Mouse (Mus musculus) frontal cortex, postnatal 14 days (tissue): ENCODE measurements around the gene Als2cr12.
"Not testable (repeated sequence)": the region's sequence is repeated elsewhere in the genome, so short reads cannot be mapped to it uniquely, and the experiment has no call there.

ENCODE experiments used
- DNase-seq, 2 experiments: peaks; one replicate each; pipeline ENCODE4 v3.0.0; 2022; ENCODE audit warnings: low spot score in 2 of 2

Gene Als2cr12

DNA sequence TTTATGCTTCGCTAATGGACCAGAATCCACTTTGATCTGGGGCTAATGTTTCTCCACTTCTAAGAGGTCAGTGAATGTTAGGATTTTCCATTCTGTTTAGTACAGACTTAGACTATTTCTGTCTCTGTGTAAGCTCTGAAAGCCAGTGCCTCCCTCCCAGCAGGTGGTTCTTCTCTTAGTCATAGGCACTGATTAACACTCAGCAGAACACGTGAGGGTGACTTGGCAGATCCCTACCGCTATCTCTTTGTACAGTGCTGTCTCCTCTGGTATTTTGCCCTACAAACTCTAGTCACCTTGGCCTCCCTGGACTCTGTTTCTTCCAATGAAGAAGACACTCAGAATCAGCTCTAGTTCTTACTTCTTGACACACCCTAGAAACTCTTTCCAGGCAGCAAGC, 81.4 kb downstream of the Als2cr12 start:
- no peak for DNase-seq

DNA sequence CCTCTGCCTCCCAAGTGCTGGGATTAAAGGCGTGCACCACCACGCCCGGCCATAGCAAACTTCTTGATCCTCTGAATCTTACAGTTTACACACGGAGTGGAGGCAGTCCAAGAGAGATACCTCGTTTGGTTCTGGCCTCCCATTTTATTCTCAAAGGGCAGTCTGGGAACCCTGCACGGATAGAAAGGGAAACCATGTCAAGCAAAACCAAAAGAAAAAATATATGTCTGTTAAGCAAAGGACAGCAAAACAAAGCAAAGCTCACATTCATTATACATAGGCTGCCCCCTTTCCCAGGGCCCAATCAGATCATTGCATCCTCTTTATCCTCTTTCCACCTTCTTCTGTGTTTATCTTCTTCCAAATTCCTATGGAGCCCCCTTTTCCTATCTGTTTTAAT, 82.0 kb downstream of the Als2cr12 start:
- DNase-seq: no peak

DNA sequence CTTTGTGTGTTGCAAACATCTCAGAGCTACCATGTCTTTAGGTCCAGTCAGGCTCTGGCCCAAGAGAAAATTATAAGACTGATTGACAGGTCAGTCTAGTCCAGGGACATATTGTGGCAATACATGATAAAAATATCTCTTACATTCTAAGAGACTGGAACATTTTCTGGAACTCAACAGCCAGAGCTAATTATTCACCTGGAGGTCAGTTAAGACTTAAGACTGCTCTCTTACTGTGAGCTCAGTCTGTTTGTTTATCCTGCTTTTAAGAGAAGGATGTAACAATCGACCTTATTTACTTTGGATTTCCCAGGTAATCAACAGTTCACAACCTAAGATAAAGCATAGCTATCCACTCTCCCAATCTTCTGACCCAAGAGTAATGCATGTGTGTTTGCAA, 85.2 kb downstream of the Als2cr12 start:
- DNase-seq: no peak

DNA sequence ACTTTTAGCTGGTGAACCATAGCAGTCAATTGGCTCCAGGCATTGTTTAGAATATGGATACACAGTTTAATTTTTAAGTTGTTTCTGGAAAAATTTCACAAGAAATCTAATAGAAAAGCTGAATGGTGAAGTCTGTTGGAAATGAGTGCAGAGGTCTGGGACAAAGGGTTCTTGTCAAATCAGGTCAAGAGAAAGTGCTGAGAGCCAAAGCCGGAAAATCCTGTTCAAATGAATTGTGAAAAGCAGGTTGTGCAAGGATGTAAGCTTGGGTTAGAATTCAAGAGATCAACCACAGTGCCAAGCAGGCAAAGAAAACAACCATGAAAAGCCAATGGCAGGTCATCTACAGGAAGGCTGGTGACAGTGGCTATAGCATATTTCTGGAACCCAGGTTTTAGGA, 85.6 kb downstream of the Als2cr12 start:
- no peak for DNase-seq

DNA sequence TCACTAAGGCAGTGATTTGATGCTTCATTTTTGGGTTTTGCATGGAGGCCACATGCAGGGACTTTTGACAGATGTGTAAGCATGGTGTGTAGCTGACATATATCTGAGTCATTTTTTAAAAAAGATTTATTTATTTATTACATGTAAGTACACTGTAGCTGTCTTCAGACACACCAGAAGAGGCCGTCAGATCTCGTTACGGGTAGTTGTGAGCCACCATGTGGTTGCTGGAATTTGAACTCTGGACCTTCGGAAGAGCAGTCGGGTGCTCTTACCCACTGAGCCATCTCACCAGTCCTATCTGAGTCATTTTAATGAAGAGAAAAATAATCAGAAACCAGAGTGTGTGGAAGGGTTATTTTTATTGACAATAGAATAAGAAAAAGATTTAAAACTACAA, 86.2 kb downstream of the Als2cr12 start:
- not testable (repeated sequence) for DNase-seq

DNA sequence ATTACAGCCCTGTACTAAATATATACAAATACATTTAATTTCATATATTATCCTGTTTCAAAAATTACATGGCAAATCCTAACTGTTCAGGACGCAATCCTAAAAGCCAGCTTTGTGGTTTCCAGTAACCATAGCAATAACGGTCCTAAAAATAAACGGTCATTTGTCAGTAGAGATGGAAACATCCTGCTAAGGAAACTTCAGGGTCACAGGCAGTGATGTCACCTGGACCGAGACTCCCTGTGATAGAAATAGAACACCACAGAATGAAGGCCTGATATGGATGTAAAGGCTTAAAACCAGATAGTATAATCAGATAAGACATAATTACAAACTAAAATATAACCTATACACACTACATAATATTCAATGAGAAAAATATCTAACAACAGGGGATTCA, 92.1 kb downstream of the Als2cr12 start:
- no peak for DNase-seq

DNA sequence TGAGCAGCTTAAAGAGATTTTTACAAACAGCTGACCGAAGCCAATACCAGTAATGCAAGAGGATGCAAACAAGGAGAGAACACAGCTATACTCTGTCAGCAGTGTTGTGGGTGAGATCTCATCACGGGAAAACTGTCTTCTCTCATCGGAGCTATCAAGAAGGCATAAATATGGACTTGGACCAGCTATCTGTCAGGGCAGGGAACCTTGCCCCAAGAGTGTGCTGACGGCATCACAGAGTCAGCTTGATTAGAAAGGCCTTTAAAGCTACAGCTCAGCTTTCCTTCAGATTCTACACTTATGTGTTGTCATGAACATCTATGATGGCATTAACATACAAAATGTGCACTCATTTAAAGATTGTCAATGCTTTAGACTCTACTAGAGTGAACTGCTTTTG, 93.1 kb downstream of the Als2cr12 start:
- no peak for DNase-seq
